Mouse (Mus musculus) embryo, embryonic 11 days (tissue): Measurements from ENCODE around the gene Spata31d1c.
A peak's percentile ranks its signal among the peaks of the same experiment; 100 is the strongest.

Experiments used
- DNase-seq: peaks from one replicate; pipeline ENCODE4 v3.0.0-alpha.2; 2015

Gene Spata31d1c

DNA sequence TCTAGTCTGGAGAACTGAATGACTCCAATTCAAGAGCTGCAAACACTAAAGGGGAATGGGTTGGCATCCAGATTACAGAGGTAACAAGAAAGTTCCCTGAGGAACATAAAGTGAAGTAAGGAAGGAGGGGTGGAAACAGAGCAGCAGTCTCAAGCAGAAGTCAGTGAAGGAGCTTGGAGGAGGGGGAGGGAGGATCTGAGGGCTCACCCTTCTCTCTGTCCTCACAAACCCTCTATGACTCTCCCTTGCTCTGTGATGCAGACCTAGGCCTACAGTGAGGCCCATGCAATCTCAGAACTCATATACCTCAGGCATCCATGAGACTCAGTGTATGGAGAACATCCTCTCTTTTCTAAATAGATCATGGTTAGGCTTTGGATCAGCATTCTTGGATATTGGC is at the start of gene Spata31d1c:
Spata31d1c (plus strand) TSS at position 301 of the 400 bp plus-strand sequence.
- DNase-seq = no peak

DNA sequence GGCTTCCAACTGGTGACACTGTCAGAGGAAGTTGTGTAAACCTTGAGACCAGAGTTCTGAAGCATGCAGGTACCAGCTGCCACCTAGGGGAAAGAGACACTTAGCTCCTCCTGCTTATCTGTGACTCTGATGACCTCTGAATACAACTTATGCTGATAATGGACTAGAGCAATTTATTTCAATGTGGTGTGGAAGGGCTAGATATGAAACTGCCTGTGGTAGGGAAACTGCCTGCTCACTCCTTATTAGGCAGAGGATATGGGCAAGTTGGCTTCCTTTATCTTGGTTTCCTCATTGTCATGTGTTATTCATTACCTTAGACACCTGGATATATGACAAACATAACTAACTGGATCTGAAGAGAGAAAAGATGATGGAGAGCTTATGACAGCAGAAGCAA is 44.0 kb upstream of the Spata31d1c start:
- no peak for DNase-seq

DNA sequence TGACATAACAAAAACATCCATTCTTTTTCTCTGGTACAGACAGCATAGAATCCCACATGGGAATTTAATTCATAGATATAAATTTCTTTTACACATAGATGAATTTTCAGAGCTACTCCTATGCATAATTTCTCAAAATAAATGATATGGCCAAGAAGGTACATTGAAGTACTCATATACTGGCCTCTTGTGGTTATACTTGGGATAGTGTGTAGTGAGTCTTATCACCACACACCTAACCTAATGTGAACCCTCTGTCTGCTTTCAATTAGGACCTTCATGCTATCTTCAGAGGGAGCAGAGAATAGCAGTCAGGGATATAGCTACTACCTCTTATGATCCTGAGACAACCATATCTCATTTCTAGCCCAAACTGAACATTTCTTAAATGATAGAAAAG is 27.4 kb upstream of the Spata31d1c start:
- DNase-seq = no peak

DNA sequence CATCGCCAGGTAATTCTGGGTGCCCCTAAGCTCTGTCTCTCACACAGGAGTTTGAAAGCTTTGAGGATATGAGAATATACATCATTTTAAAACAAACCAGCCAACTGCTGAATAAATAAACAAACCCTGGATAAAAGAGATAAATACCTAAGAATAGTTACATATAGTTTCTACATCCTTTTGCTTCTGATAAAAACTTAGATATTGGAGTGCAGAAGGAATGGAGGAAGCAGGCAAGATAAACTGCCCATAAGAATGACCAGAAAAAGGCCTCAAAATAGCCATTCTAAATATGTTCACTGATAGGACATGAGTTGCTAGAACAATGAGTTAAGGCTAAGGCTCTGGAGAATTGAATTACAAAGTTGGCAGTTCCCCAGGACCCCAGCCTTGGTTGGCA is 26.1 kb upstream of the Spata31d1c start:
- no peak for DNase-seq

DNA sequence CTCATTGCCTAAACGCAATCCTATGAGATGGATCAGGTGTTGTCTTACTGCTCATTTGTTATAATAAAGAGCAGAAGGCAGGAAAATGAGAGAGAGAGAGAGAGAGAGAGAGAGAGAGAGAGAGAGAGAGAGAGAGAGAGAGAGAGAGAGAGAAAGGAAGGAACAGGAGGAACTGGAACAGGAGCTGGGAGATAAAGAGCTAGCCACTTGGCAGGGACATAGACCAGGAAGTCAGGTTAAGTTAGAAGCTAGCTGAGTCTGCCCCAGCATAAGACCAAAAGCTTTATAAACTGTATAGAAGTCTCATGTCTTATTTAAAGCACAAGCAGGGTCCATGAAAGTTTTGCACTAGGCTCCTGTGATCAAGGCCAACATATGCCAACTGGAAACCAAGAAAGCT is 24.9 kb upstream of the Spata31d1c start:
- DNase-seq = no peak

DNA sequence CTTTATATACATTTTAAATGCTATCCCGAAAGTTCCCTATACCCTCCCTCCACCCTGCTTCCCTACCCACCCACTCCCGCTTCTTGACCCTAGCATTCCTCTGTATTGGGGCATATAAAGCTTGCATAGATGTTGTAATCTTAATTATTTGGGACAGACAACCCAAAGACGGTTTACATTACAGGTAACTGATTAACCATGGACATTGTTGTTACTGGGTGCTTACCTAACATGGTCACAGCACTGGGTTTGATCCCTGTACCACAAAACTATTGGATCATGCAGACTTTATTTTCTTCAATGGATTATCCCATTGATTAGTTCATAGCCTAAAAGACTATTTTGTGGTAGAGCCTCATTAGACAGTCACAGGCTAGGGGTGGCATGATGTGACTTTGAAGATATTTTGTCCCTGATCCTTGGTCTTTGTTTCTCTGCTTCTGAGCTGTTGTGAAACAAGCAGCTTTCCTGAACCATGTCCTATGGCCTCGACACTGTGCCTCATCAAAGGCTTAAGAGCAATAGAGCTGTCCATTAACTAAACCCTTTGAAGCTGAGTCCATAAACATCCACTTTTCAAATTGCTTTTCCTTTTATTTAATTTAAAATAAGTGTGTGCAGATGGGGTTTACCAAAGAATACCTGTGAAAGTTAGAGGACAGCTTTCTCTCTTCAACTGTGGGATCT is 21.7 kb upstream of the Spata31d1c start:
- DNase-seq = no peak

DNA sequence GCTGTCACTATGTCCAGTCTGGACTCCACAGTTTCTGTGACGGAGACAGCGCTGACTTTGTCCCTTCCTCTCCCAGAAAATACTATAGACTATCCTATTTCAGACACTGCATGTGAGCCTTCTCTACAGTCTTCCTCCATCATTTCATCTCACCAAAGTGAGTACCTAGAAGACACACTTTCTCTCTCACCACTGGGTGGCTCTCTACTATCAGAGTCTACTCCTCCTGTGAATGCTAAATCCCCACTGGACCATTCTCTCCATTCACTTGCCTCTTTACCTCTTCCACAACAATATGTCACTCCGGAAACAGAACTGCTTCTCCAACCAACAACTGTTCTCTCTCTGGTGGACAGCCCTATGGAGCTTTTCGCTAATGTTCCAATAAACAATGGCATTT is 2.2 kb downstream of the Spata31d1c start:
- peak; percentile 1 for DNase-seq

DNA sequence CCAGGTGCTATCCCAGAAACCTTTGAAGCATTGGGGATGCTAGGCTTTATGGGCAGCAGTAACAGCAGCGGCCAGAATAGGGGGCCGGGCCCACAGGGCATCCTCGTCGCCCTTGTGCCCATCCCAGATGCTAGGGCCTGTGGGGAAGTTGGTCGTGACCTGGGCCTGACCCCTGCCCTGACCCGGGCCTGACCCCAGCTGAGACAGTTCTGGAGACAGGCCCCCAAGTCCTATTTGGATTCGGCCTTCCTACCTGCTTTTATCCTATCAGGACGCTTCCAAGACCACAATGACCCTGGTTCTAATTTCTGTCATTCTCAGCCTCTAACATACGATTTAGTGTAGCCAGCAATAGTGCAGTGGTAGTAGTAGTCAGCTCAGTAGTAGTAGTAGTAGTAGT is 19.8 kb downstream of the Spata31d1c start, which contains the start of gene Prss47:
Prss47 (minus strand) TSS at position 101 of the 400 bp plus-strand sequence.
- no peak for DNase-seq

DNA sequence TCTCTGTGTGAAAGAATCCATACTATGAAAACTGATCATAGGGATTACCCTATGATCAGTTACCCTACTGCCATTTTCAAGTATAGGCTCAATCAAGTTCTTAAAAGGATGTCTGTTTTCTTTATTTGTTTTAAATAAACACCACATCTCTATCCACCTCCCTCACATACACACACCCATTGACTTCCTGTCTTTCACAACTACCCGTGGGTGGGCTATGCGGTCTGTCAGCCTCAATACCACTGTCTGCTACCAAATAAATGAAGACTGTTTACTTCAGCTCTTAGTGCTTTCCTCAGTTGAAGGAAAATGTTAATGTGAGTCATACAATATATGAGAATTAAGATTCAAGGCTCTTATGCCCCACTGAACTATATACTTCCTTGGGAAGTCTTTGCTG is 37.1 kb downstream of the Spata31d1c start:
- no peak for DNase-seq
